7 mouse cellular contexts compared by ENCODE assay signal in the genomic region with DNA sequence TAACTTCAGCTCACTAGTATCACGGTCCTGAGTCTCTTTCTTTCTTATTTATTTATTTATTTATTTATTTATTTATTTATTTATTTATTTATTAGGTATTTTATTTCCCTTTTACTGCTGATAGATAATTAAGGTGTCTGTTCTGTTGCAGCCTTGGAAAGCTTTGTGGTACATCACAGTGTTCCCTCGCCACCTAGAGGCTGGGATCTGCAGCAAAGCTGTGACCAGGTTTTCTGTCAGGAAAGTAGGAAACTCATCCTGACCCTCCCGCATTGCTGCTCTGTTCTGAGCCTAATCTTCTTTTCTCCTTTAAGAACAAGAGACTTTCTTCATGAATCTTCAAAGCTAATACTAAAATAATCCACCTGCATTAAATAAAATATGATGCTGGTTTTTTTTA.
DNase-seq lines count a peak whose midpoint lies in the region; ATAC-seq lines count a peak whose summit lies in the region.

No protein-coding gene starts in this region.

- intact Hi-C loops in left cerebral cortex, postnatal 25 days (cut with DNase I): no loop called here

- H3K36me3 ChIP-seq in forebrain, embryonic 14.5 days (ENCODE audit: control insufficient read depth, insufficient read depth, low read length): no peaks in the 10 kb centered on the region

- H3K9me3 ChIP-seq in forebrain, embryonic 14.5 days (replicated peaks; ENCODE audit: control insufficient read depth, low read length): no peaks in the 10 kb centered on the region

- H3K4me2 ChIP-seq in forebrain, embryonic 14.5 days (ENCODE audit: low read length): no peak overlapping the region

- no peak for ATAC-seq in forebrain, embryonic 14.5 days

- H3K4me1 ChIP-seq in forebrain, embryonic 14.5 days (ENCODE audit: control insufficient read depth, insufficient read depth, low read length): no peaks in the 10 kb centered on the region

- no peak overlapping the region for H3K4me3 ChIP-seq in forebrain, embryonic 14.5 days (ENCODE audit: low read depth, low read length)

- 72% methylated on average over 3 of the region's 3 CpGs for WGBS in forebrain, embryonic 14.5 days

- no peak overlapping the region for H3K9ac ChIP-seq in forebrain, embryonic 14.5 days (ENCODE audit: low read length)

- H3K27ac ChIP-seq in forebrain, embryonic 14.5 days (ENCODE audit: low read depth, low read length): no peak overlapping the region

- H3K27me3 ChIP-seq in forebrain, embryonic 14.5 days (replicated peaks; ENCODE audit: control insufficient read depth, insufficient read depth, low read length): no peaks in the 10 kb centered on the region

- peak; percentile 51 for DNase-seq in kidney, postnatal 10 days
- no peak for DNase-seq in kidney, adult 18-20 months
- peak; percentile 15 for DNase-seq in R1 (ENCODE audit: low read depth, low spot score)
- peak; percentile 71 for DNase-seq in forebrain, embryonic 14.5 days (ENCODE audit: low spot score)
- DNase-seq in left cerebral cortex, postnatal 25 days (ENCODE audit: low spot score in 2 of 2): peak; percentile 40 to 59
- peak; percentile 49 for DNase-seq in right cerebral cortex, postnatal 25 days
- DNase-seq in urinary bladder, adult 2 months (ENCODE audit: low spot score): no peak

Comparison
In these comparisons a context has a peak if more than half of its experiments do, and no peak if none do; other contexts are left out.
1. DNase-seq: peak in kidney, postnatal 10 days (single experiment), R1 (single experiment), forebrain, embryonic 14.5 days (single experiment), left cerebral cortex, postnatal 25 days (2 of 2) and right cerebral cortex, postnatal 25 days (single experiment); none in kidney, adult 18-20 months (single experiment) and urinary bladder, adult 2 months (single experiment).